Mouse (Mus musculus): ENCODE data around the gene Hspa5. TPM values are rescaled to one million over a fixed set of nuclear protein-coding genes. Genes with fewer than 3 reads are reported as not detected.

Hspa5 gene
- polyA plus RNA-seq, 1 experiment, result 519 TPM

DNA sequence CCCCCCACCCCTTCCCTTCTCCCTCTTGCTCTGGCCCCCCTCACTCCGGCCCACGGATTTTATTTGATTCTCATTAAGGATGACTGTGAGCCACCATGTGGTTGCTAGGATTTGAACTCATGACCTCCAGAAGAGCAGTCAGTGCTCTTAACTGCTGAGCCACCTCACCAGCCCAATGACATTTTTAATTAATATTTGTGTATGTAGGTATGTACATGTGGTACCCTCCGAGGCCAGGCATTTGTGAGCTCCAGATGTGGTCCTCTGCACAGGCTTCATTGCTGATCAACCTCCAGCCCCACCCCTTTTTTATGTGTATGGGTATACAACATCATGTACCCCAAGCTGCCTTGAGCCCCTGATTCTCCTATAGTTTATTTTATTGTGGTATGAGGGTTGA lies 32.0 kb downstream of the Hspa5 start:
- H3K9ac ChIP-seq (ENCODE audit: low read depth, poor library complexity, severe bottlenecking), result no peak overlapping the region; the same call in 1 of the 2 replicates
- 0 out of 2 replicates have a peak overlapping the region, but pooled peaks have one; percentile 25 for H3K4me3 ChIP-seq (ENCODE audit: low read depth, low read length)

DNA sequence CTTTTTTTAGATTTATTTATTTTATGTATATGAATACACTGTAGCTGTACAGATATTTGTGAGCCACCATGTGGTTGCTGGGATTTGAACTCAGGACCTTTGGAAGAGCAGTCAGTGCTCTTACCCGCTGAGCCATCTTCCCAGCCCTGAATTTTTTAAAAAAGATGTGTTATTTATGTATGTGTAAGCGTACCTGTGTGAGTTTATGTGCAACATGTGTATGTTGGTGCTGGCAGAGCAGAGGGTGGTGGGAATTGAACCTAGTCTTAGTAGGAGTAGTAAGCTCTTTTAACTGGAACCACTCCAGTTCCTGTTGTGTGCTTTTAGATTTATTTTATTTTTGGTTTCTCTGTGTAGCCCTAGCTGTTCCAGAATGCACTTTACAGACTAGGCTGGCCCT lies 32.4 kb downstream of the Hspa5 start:
- Histone ChIP-seq H3K4me1 (ENCODE audit: control insufficient read depth, insufficient read depth, low read length) (no peaks in the 10 kb centered on the region), H3K4me3 (ENCODE audit: low read depth, low read length) (no peak overlapping the region), H3K36me3 (ENCODE audit: control insufficient read depth, insufficient read depth, low read length, poor library complexity, severe bottlenecking) (peaks cover 29% of the 10 kb centered on the region), H3K27me3 (ENCODE audit: control insufficient read depth, insufficient read depth, low read length, poor library complexity, severe bottlenecking) (no peaks in the 10 kb centered on the region), H3K27ac (ENCODE audit: insufficient read depth, low read length) (no peak overlapping the region), H3K9me3 (replicated peaks; ENCODE audit: control insufficient read depth, insufficient read depth, low read length, poor library complexity, severe bottlenecking) (no peaks in the 10 kb centered on the region), H3K9ac (ENCODE audit: low read depth, poor library complexity, severe bottlenecking) (no peak overlapping the region)
- TF ChIP-seq EP300 (IDR thresholded peaks at IDR 0.05; ENCODE audit: insufficient read depth, low read depth, low read length) (no peak), POLR2A (IDR thresholded peaks at IDR 0.05; ENCODE audit: insufficient read depth, low read length) (no peak)

More for the DNA sequence above, 32.0 kb downstream of the Hspa5 start:
- H3K36me3 ChIP-seq (ENCODE audit: control insufficient read depth, insufficient read depth, low read length, poor library complexity, severe bottlenecking), result peaks cover 29% of the 10 kb centered on the region
- H3K27me3 ChIP-seq (ENCODE audit: control insufficient read depth, insufficient read depth, low read length, poor library complexity, severe bottlenecking), result no peaks in the 10 kb centered on the region
- TF ChIP-seq CTCF (IDR thresholded peaks at IDR 0.05; ENCODE audit: low read depth, low read length) (no peak), EP300 (IDR thresholded peaks at IDR 0.05; ENCODE audit: insufficient read depth, low read depth, low read length) (no peak), POLR2A (IDR thresholded peaks at IDR 0.05; ENCODE audit: insufficient read depth, low read length) (no peak)
- H3K9me3 ChIP-seq (replicated peaks; ENCODE audit: control insufficient read depth, insufficient read depth, low read length, poor library complexity, severe bottlenecking), result no peaks in the 10 kb centered on the region
- H3K4me1 ChIP-seq (ENCODE audit: control insufficient read depth, insufficient read depth, low read length), result no peaks in the 10 kb centered on the region
- H3K27ac ChIP-seq (ENCODE audit: insufficient read depth, low read length), result no peak overlapping the region

GRCm38 (mm10) chr2:34804815-34805214 lies 33.0 kb downstream of the Hspa5 start:
- Histone ChIP-seq H3K27me3 (ENCODE audit: control insufficient read depth, insufficient read depth, low read length, poor library complexity, severe bottlenecking) (no peaks in the 10 kb centered on the region), H3K4me3 (ENCODE audit: low read depth, low read length) (no peak overlapping the region), H3K36me3 (ENCODE audit: control insufficient read depth, insufficient read depth, low read length, poor library complexity, severe bottlenecking) (peaks cover 33% of the 10 kb centered on the region), H3K9me3 (replicated peaks; ENCODE audit: control insufficient read depth, insufficient read depth, low read length, poor library complexity, severe bottlenecking) (no peaks in the 10 kb centered on the region), H3K9ac (ENCODE audit: low read depth, poor library complexity, severe bottlenecking) (no peak overlapping the region), H3K4me1 (ENCODE audit: control insufficient read depth, insufficient read depth, low read length) (no peaks in the 10 kb centered on the region), H3K27ac (ENCODE audit: insufficient read depth, low read length) (no peak overlapping the region)
- TF ChIP-seq POLR2A (IDR thresholded peaks at IDR 0.05; ENCODE audit: insufficient read depth, low read length) (no peak), EP300 (IDR thresholded peaks at IDR 0.05; ENCODE audit: insufficient read depth, low read depth, low read length) (no peak), CTCF (IDR thresholded peaks at IDR 0.05; ENCODE audit: low read depth, low read length) (no peak)

- H3K27me3 ChIP-seq (ENCODE audit: control insufficient read depth, insufficient read depth, low read length, poor library complexity, severe bottlenecking), result no peaks in the 10 kb centered on the region
- TF ChIP-seq POLR2A (IDR thresholded peaks at IDR 0.05; ENCODE audit: insufficient read depth, low read length), result no peak
- no peak for TF ChIP-seq EP300 (IDR thresholded peaks at IDR 0.05; ENCODE audit: insufficient read depth, low read depth, low read length)
- H3K9ac ChIP-seq (ENCODE audit: low read depth, poor library complexity, severe bottlenecking), result no peak overlapping the region
- H3K27ac ChIP-seq (ENCODE audit: insufficient read depth, low read length), result no peak overlapping the region
- H3K4me1 ChIP-seq (ENCODE audit: control insufficient read depth, insufficient read depth, low read length), result no peaks in the 10 kb centered on the region
- H3K4me3 ChIP-seq (ENCODE audit: low read depth, low read length), result no peak overlapping the region
- H3K36me3 ChIP-seq (ENCODE audit: control insufficient read depth, insufficient read depth, low read length, poor library complexity, severe bottlenecking), result peaks cover 39% of the 10 kb centered on the region
- H3K9me3 ChIP-seq (replicated peaks; ENCODE audit: control insufficient read depth, insufficient read depth, low read length, poor library complexity, severe bottlenecking), result no peaks in the 10 kb centered on the region
Measured at GRCm38 (mm10) chr2:34805364-34805950, 33.7 kb downstream of the Hspa5 start.

DNA sequence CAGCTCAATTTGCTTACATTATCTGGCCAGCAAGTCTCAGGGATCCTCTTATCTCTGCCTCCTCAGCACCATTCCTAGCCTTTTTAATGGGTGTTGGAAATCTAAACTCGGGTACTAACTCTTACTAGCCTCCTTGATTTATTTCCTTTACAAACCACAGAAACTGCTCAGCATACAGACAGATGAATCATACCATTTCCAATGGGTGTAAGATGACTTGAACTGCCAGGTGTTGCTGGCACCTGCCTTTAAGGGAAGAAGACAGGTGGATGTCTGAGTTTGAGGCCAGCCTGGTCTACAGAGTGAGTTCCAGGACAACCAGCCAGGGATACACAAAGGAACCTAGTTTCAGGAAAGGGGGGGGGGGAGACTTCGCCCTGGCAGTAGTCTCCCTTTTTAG lies 36.3 kb downstream of the Hspa5 start:
- no peak overlapping the region for H3K9ac ChIP-seq (ENCODE audit: low read depth, poor library complexity, severe bottlenecking)

DNA sequence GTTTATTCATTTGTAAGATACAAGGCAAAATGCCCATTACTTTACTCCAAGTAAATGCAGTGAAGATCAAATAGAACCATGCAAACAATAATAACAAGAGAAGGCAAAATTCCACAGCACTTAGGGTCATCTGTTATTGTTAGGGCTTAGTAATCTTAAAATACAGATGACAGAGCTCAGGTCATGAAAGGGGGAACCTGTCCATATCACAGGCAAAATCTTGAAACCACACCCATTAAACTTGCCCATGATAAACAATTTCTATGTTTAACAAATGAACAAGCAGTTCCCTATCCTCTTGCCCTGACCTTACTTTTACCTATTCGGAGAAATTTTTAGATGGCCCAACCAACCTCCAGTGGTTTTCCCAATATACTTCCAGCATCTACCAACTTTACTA lies 37.8 kb downstream of the Hspa5 start:
- TF ChIP-seq EP300 (IDR thresholded peaks at IDR 0.05; ENCODE audit: insufficient read depth, low read depth, low read length) (no peak), CTCF (IDR thresholded peaks at IDR 0.05; ENCODE audit: low read depth, low read length) (no peak), POLR2A (IDR thresholded peaks at IDR 0.05; ENCODE audit: insufficient read depth, low read length) (no peak)
- H3K36me3 ChIP-seq (ENCODE audit: control insufficient read depth, insufficient read depth, low read length, poor library complexity, severe bottlenecking), result peaks cover 69% of the 10 kb centered on the region
- H3K27ac ChIP-seq (ENCODE audit: insufficient read depth, low read length), result no peak overlapping the region

More for the DNA sequence above, 36.3 kb downstream of the Hspa5 start:
- Histone ChIP-seq H3K27ac (ENCODE audit: insufficient read depth, low read length) (no peak overlapping the region), H3K4me3 (ENCODE audit: low read depth, low read length) (no peak overlapping the region), H3K27me3 (ENCODE audit: control insufficient read depth, insufficient read depth, low read length, poor library complexity, severe bottlenecking) (no peaks in the 10 kb centered on the region), H3K36me3 (ENCODE audit: control insufficient read depth, insufficient read depth, low read length, poor library complexity, severe bottlenecking) (peaks cover 63% of the 10 kb centered on the region), H3K9me3 (replicated peaks; ENCODE audit: control insufficient read depth, insufficient read depth, low read length, poor library complexity, severe bottlenecking) (no peaks in the 10 kb centered on the region), H3K4me1 (ENCODE audit: control insufficient read depth, insufficient read depth, low read length) (no peaks in the 10 kb centered on the region)
- no peak for TF ChIP-seq CTCF (IDR thresholded peaks at IDR 0.05; ENCODE audit: low read depth, low read length)
- no peak for TF ChIP-seq POLR2A (IDR thresholded peaks at IDR 0.05; ENCODE audit: insufficient read depth, low read length)
- no peak for TF ChIP-seq EP300 (IDR thresholded peaks at IDR 0.05; ENCODE audit: insufficient read depth, low read depth, low read length)

More for the DNA sequence above, 37.8 kb downstream of the Hspa5 start:
- Histone ChIP-seq H3K4me3 (ENCODE audit: low read depth, low read length) (no peak overlapping the region), H3K9ac (ENCODE audit: low read depth, poor library complexity, severe bottlenecking) (no peak overlapping the region), H3K9me3 (replicated peaks; ENCODE audit: control insufficient read depth, insufficient read depth, low read length, poor library complexity, severe bottlenecking) (no peaks in the 10 kb centered on the region), H3K27me3 (ENCODE audit: control insufficient read depth, insufficient read depth, low read length, poor library complexity, severe bottlenecking) (no peaks in the 10 kb centered on the region), H3K4me1 (ENCODE audit: control insufficient read depth, insufficient read depth, low read length) (no peaks in the 10 kb centered on the region)
